Mouse (Mus musculus) MEL (cell line): Measurements from ENCODE around the gene Cd72. TPM values are rescaled to one million over a fixed set of nuclear protein-coding genes. Genes with fewer than 3 reads are reported as not detected.

ENCODE experiments used
- DNase-seq: peaks from one replicate; pipeline ENCODE4 v3.0.0; 2011; ENCODE audit warnings: low read depth, low spot score
- H3K27ac ChIP-seq: 2 replicates; pipeline ENCODE4 v1.5.1; 2012; ENCODE audit warnings: low read depth, mild to moderate bottlenecking, control low read depth, low read length, moderate library complexity; ENCODE audit not compliant: control insufficient read depth
- H3K27me3 ChIP-seq, 2 experiments: fragments of 150-350 bp in 1 of 2; sonication (generic) in 1 of 2; 2 replicates each; pipeline ENCODE4 v1.6.1; 2012; ENCODE audit warnings: low read length in 2 of 2, mild to moderate bottlenecking in 2 of 2, improper control_type of control experiment in 1 of 2, moderate library complexity in 1 of 2; ENCODE audit not compliant: insufficient read depth in 2 of 2, control insufficient read depth in 1 of 2
- H3K36me3 ChIP-seq, 2 experiments: 2 replicates each; pipeline ENCODE4 v1.6.1; 2012 to 2014; ENCODE audit warnings: low read length in 2 of 2, improper control_type of control experiment in 1 of 2, inconsistent platforms in 1 of 2, mild to moderate bottlenecking in 1 of 2; ENCODE audit not compliant: insufficient read depth in 2 of 2, control insufficient read depth in 1 of 2
- H3K4me1 ChIP-seq, 2 experiments: fragments of 150-350 bp in 1 of 2; sonication (generic) in 1 of 2; 2 replicates each; pipeline ENCODE4 v1.6.1; 2012; ENCODE audit warnings: low read length in 2 of 2, improper control_type of control experiment in 1 of 2, mild to moderate bottlenecking in 1 of 2; ENCODE audit not compliant: insufficient read depth in 2 of 2, control insufficient read depth in 1 of 2
- H3K4me3 ChIP-seq, 2 experiments: fragments of 150-350 bp in 1 of 2; sonication (generic) in 1 of 2; 2 replicates each; pipeline ENCODE4 v1.5.1; 2012; ENCODE audit warnings: low read depth in 2 of 2, low read length in 2 of 2, mild to moderate bottlenecking in 2 of 2, moderate library complexity in 2 of 2, control low read depth in 1 of 2, improper control_type of control experiment in 1 of 2; ENCODE audit not compliant: control insufficient read depth in 1 of 2, insufficient read depth in 1 of 2
- H3K79me2 ChIP-seq: 2 replicates; pipeline ENCODE4 v1.6.1; 2012; ENCODE audit warnings: mild to moderate bottlenecking, low read length, moderate library complexity; ENCODE audit not compliant: control insufficient read depth, poor library complexity, insufficient read depth
- H3K9ac ChIP-seq: 2 replicates; pipeline ENCODE4 v1.6.1; 2012; ENCODE audit warnings: low read depth, mild to moderate bottlenecking, control low read depth, low read length, moderate library complexity; ENCODE audit not compliant: control insufficient read depth, poor library complexity, severe bottlenecking
- H3K9me3 ChIP-seq: fragments of 150-350 bp; sonication (generic); replicated peaks from 2 replicates; pipeline ENCODE4 v1.6.1; 2012; ENCODE audit warnings: mild to moderate bottlenecking, low read length, improper control_type of control experiment, moderate library complexity; ENCODE audit not compliant: insufficient read depth
- BHLHE40 ChIP-seq: IDR thresholded peaks from 2 replicates; pipeline ENCODE4 v1.6.1; 2012; ENCODE audit warnings: low read depth, mild to moderate bottlenecking, inconsistent platforms, low read length, improper control_type of control experiment, borderline replicate concordance
- CHD2 ChIP-seq: IDR thresholded peaks from 2 replicates; pipeline ENCODE4 v1.6.1; 2011; ENCODE audit warnings: low read length, improper control_type of control experiment
- ETS1 ChIP-seq: IDR thresholded peaks from 2 replicates; pipeline ENCODE4 v1.6.1; 2012; ENCODE audit warnings: low read depth, mild to moderate bottlenecking, inconsistent platforms, low read length, improper control_type of control experiment, moderate library complexity
- GATA1 ChIP-seq: IDR thresholded peaks from 2 replicates; pipeline ENCODE4 v1.6.1; 2011; ENCODE audit warnings: low read depth, low read length, improper control_type of control experiment
- JUND ChIP-seq: IDR thresholded peaks from 2 replicates; pipeline ENCODE4 v1.6.1; 2011; ENCODE audit warnings: low read depth, mild to moderate bottlenecking, improper control_type of control experiment, low read length
- NELFE ChIP-seq: IDR thresholded peaks from 2 replicates; pipeline ENCODE4 v1.6.1; 2011; ENCODE audit warnings: low read depth, low read length, improper control_type of control experiment
- POLR2AphosphoS2 ChIP-seq: IDR thresholded peaks from 2 replicates; pipeline ENCODE4 v1.6.1; 2011; ENCODE audit warnings: low read length, improper control_type of control experiment
- UBTF ChIP-seq: IDR thresholded peaks from 2 replicates; pipeline ENCODE4 v1.6.1; 2012; ENCODE audit warnings: low read depth, mild to moderate bottlenecking, inconsistent platforms, low read length, improper control_type of control experiment, moderate library complexity, borderline replicate concordance; ENCODE audit not compliant: insufficient read depth
- USF1 ChIP-seq: IDR thresholded peaks from 2 replicates; pipeline ENCODE4 v1.6.1; 2014; ENCODE audit warnings: low read depth, mild to moderate bottlenecking, inconsistent platforms, low read length, improper control_type of control experiment, moderate library complexity
- ZKSCAN1 ChIP-seq: IDR thresholded peaks from 2 replicates; pipeline ENCODE4 v1.6.1; 2012; ENCODE audit warnings: low read depth, mild to moderate bottlenecking, inconsistent platforms, low read length, improper control_type of control experiment, moderate library complexity
- polyA plus RNA-seq, 2 experiments: library from polyadenylated mRNA; stranded (reverse) in 1 of 2; unstranded in 1 of 2; fragments of >175 nt in 1 of 2; fragments of >200 nt in 1 of 2; gene quantifications; 2 replicates each; pipeline versions ENCODE4 v1.2.1 to v1.2.4; 2012; ENCODE audit warnings: low replicate concordance in 2 of 2, low read depth in 1 of 2; ENCODE audit not compliant: insufficient read length in 2 of 2, insufficient read depth in 1 of 2, missing spikeins in 1 of 2
- total RNA-seq: library from RNA; depleted of rRNA; stranded (reverse); fragments of 300-350 nt; gene quantifications from 2 replicates; pipeline ENCODE4 v1.2.3, GENCODE M21; 2012

The Cd72 gene
- total and polyA plus RNA-seq, 3 experiments: 1.3 to 2.4 TPM; not detected in 1

DNA sequence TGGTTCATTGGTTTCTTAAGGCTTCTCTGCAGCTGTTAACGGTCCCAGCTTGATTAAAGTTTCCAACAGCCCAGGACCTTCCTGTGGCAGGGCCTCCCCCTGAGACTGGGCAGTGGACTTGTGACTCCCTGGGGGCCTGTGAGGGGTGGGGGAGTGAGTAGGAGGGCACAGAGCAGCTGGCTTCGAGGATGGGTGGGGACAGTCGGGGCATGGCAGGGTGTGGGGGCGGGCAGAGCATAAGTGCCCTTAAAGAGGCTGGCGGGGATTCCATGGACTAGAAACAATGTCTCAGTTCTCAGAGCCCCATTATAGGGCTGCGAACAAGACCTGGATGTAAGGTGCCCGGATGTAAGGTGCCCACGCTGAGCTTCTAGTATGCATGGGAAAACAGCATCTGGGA is 2.7 kb upstream of the Cd72 start (continued):
- TF ChIP-seq NELFE: no peak
- TF ChIP-seq POLR2AphosphoS2: no peak

DNA sequence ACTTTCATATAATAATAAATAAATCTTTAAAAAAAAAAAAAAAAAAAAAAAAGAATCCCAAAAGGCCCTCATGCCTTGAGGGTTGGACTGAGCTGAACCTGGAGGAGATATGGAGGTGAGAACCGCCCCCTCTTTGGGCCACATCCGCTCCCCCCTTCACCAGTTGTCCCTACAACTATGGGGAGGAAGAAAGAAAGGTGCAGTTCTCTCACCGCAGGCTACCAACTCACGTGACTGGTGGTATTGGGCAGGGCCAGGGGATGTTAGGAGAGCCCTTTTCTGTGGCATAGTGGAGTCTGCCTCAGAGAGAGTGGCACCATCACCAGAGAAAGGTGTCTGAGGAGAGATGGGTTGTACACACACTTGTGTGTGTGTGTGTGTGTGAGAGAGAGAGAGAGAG is 2.0 kb upstream of the Cd72 start:
- no peaks in the 10 kb centered on the region for H3K9me3 ChIP-seq
- no peak overlapping the region for H3K4me3 ChIP-seq
- peaks cover 0 to 17% of the 10 kb centered on the region in 2 experiments; a peak in 3 of 4 replicates for H3K4me1 ChIP-seq
- H3K79me2 ChIP-seq: no peaks in the 10 kb centered on the region
- peak; percentile 24 for DNase-seq
- H3K9ac ChIP-seq: no peak overlapping the region
- no peaks in the 10 kb centered on the region; a peak in 1 of 4 replicates for H3K36me3 ChIP-seq
- H3K27ac ChIP-seq: no peak overlapping the region
- H3K27me3 ChIP-seq: no peaks in the 10 kb centered on the region
- TF ChIP-seq ZKSCAN1: no peak
- peak; percentile 70 for TF ChIP-seq USF1
- peak; percentile 44; the same call in 1 of the 2 replicates for TF ChIP-seq BHLHE40
- no peak for TF ChIP-seq CHD2

DNA sequence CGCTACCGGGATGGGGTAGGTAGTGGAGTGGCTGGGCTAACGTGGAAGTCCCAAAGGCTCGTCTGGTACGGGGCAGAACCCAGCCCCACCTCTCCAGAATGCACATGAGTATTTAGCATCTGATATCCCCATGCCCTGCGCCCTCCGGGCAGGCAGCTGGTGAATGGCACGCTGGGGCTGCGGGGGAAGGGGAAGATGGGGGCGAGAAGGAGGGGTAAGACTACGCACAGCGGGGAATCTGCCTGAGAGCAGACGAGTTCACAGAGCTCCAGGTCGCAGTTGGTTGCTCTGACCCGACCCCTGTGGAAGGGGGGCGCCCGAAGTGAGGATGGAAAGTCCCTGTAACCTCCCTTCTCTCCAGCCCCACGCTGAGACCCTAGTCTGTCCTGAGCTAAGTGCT is 1.0 kb downstream of the Cd72 start:
- Histone ChIP-seq H3K4me3 (peak overlapping the region; percentile 39 to 41; a peak in 3 of 4 replicates), H3K27me3 (no peaks in the 10 kb centered on the region), H3K79me2 (no peaks in the 10 kb centered on the region), H3K4me1 (peaks cover 0 to 12% of the 10 kb centered on the region in 2 experiments; a peak in 3 of 4 replicates), H3K9me3 (no peaks in the 10 kb centered on the region), H3K36me3 (no peaks in the 10 kb centered on the region; a peak in 1 of 4 replicates), H3K9ac (peak overlapping the region; percentile 28; the same call in 1 of the 2 replicates), H3K27ac (no peak overlapping the region)
- no peak for DNase-seq
- no peak for TF ChIP-seq GATA1

DNA sequence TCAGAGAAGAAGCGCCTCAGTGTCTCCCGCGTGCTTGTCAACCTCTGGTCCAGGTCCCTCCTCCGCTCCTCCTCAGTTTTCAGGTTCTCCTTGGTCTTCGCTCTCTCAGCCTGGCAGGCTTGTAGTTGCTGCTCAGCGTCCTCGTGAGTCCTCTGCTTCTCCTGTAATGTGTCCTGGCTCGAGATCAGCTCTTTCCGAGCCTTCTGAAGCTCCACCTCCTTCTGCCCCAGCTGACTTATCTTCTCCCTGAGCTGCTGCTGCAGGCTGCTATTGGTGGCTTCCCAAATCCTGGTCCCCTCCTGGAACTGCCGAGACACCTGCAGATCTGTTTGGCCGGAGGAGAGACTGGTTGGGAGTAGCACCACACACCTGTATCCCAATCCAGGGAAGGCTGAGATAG is 2.1 kb downstream of the Cd72 start:
- no peaks in the 10 kb centered on the region for H3K27me3 ChIP-seq
- no peaks in the 10 kb centered on the region; a peak in 1 of 4 replicates for H3K36me3 ChIP-seq
- no peak overlapping the region for H3K9ac ChIP-seq
- H3K27ac ChIP-seq: no peak overlapping the region
- no peak overlapping the region for H3K4me3 ChIP-seq
- H3K4me1 ChIP-seq: peaks cover 0 to 12% of the 10 kb centered on the region in 2 experiments; a peak in 2 of 4 replicates
- H3K79me2 ChIP-seq: no peaks in the 10 kb centered on the region
- H3K9me3 ChIP-seq: no peaks in the 10 kb centered on the region
- DNase-seq: peak; percentile 18
- TF ChIP-seq UBTF: no peak
- TF ChIP-seq CHD2: no peak
- no peak for TF ChIP-seq ETS1
- TF ChIP-seq JUND: no peak
- TF ChIP-seq, all 39 proteins: peak for 0
